Mouse (Mus musculus): ENCODE results near the gene Ctnnbip1. TPM values are rescaled to one million over a fixed set of nuclear protein-coding genes. Genes with fewer than 3 reads are reported as not detected.

The Ctnnbip1 gene
- polyA plus RNA-seq (2014; fragmentation: Nextera tagmentation; extraction: Ambion mirVana): 21.4 and 24.6 TPM in 2 replicates

DNA sequence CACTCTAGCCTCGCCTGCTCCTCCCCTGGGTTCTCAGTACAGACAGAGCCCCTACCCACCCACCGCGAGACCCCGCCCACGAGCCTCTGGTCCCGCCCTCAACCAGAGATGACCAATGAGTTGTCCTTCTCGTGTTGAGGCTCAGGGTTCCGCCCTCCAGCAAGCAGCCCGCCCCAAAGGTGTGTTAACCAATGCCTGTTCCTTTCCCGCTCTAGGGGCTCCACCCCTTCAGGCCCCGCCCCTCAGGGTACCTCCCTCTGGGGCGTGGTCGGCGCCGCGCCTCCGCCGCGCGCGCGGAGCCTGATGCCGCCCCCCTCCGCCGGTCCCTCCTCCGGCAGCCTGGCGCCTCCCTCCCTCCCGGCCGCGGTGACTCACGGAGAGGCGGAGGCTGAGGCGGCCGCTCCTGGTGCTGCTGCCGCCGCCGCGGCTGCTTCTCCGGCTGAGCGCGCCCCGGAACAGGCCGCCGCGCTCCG, at the start of gene Ctnnbip1:
TSS of gene Ctnnbip1 (plus strand) at position 369 of the 473 bp plus-strand sequence.
- DNase-seq (ENCODE audit: low spot score): peak; percentile 98
- Histone ChIP-seq H3K27ac (ENCODE audit: low read depth, low read length) (0 out of 2 replicates have a peak within 1 kb of the TSS, but pooled peaks have one; percentile 25), H3K27me3 (replicated peaks; ENCODE audit: control insufficient read depth, insufficient read depth, low read length) (no peaks in the 10 kb centered on the region), H3K4me3 (ENCODE audit: low read depth, low read length) (peak within 1 kb of the TSS; percentile 81), H3K36me3 (ENCODE audit: control insufficient read depth, insufficient read depth, low read length) (no peaks in the 10 kb centered on the region), H3K9me3 (ENCODE audit: control insufficient read depth, low read length) (no peaks in the 10 kb centered on the region), H3K9ac (ENCODE audit: low read depth, low read length) (peak within 1 kb of the TSS; percentile 84), H3K4me2 (peak within 1 kb of the TSS; percentile 95), H3K4me1 (replicated peaks; ENCODE audit: control insufficient read depth, insufficient read depth, low read length) (peaks cover 8% of the 10 kb centered on the region)
- WGBS: under 1% methylated on average over 46 of the region's 46 CpGs
- peak; percentile 99 for ATAC-seq (replicated peaks; ENCODE audit: low FRiP score)

DNA sequence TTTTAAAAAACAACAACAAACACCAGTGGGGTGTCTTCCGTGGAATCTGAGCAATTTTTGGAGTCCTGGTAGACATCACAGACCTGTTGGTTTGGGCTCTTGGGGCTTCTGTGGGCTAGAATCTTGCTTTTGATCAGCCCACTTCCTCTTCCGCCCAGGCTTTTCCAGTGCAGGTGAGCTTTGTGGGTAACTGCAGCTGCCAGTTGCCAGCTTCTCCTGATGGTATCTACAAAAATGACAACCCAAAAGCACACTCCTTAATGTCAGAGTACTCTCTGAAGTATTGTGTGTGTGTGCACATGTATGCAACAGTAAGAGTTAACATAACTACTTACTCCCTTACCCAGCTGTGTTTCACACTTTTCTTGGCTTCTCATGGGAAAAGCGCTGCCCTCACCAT, 48.5 kb upstream of the Ctnnbip1 start:
- no peaks in the 10 kb centered on the region for H3K4me1 ChIP-seq (replicated peaks; ENCODE audit: control insufficient read depth, insufficient read depth, low read length)
- WGBS: 84% methylated on average over 3 of the region's 3 CpGs

GRCm38 (mm10) chr4:149475096-149475495, 42.9 kb upstream of the Ctnnbip1 start:
- Histone ChIP-seq H3K27ac (ENCODE audit: low read depth, low read length) (no peak overlapping the region), H3K36me3 (ENCODE audit: control insufficient read depth, insufficient read depth, low read length) (0 out of 2 replicates have a peak, but pooled peaks cover 6% of the 10 kb centered on the region), H3K4me1 (replicated peaks; ENCODE audit: control insufficient read depth, insufficient read depth, low read length) (no peaks in the 10 kb centered on the region), H3K4me3 (ENCODE audit: low read depth, low read length) (no peak overlapping the region), H3K9ac (ENCODE audit: low read depth, low read length) (no peak overlapping the region), H3K9me3 (ENCODE audit: control insufficient read depth, low read length) (no peaks in the 10 kb centered on the region), H3K27me3 (replicated peaks; ENCODE audit: control insufficient read depth, insufficient read depth, low read length) (no peaks in the 10 kb centered on the region), H3K4me2 (no peak overlapping the region)
- no peak for ATAC-seq (replicated peaks; ENCODE audit: low FRiP score)
- DNase-seq (ENCODE audit: low spot score): no peak
- WGBS: 76% methylated on average over 7 of the region's 7 CpGs

More for the DNA sequence above, 48.5 kb upstream of the Ctnnbip1 start:
- no peak overlapping the region for H3K9ac ChIP-seq (ENCODE audit: low read depth, low read length)
- DNase-seq (ENCODE audit: low spot score) (no peak), ATAC-seq (replicated peaks; ENCODE audit: low FRiP score) (no peak)
- H3K27ac ChIP-seq (ENCODE audit: low read depth, low read length): no peak overlapping the region
- 0 out of 2 replicates have a peak, but pooled peaks cover 8% of the 10 kb centered on the region for H3K36me3 ChIP-seq (ENCODE audit: control insufficient read depth, insufficient read depth, low read length)
- no peaks in the 10 kb centered on the region for H3K9me3 ChIP-seq (ENCODE audit: control insufficient read depth, low read length)
- H3K27me3 ChIP-seq (replicated peaks; ENCODE audit: control insufficient read depth, insufficient read depth, low read length): no peaks in the 10 kb centered on the region
- no peak overlapping the region for H3K4me2 ChIP-seq
- H3K4me3 ChIP-seq (ENCODE audit: low read depth, low read length): no peak overlapping the region

DNA sequence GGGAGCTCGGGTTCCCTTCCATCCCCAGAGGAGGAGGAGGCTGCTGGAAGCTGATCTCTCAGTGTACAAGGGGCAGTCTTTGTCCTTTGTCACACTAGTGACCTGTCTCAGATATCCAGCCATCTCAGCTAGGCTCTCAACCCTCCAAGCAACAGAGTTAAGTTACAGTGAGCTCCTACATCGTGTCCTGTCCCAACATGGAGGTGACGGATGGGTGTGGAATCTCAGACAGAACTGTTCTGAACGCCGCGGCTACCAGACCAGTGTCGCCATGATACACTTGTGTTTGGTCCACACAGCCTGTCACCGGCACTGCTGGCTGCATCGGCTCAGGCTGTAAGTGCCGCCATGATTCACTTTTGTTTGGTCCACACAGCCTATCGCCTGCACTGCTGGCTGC, 41.0 kb upstream of the Ctnnbip1 start, which contains the start of gene Tmem274:
TSS of gene Tmem274 (plus strand) at position 301 of the 400 bp plus-strand sequence.
- Histone ChIP-seq H3K4me2 (no peak within 1 kb of the TSS), H3K4me3 (ENCODE audit: low read depth, low read length) (no peak within 1 kb of the TSS), H3K4me1 (replicated peaks; ENCODE audit: control insufficient read depth, insufficient read depth, low read length) (no peaks in the 10 kb centered on the region), H3K9me3 (ENCODE audit: control insufficient read depth, low read length) (no peaks in the 10 kb centered on the region), H3K27me3 (replicated peaks; ENCODE audit: control insufficient read depth, insufficient read depth, low read length) (no peaks in the 10 kb centered on the region), H3K36me3 (ENCODE audit: control insufficient read depth, insufficient read depth, low read length) (0 out of 2 replicates have a peak, but pooled peaks cover 6% of the 10 kb centered on the region), H3K27ac (ENCODE audit: low read depth, low read length) (no peak within 1 kb of the TSS), H3K9ac (ENCODE audit: low read depth, low read length) (no peak within 1 kb of the TSS)
- 86% methylated on average over 11 of the region's 11 CpGs for WGBS
- DNase-seq (ENCODE audit: low spot score) (no peak), ATAC-seq (replicated peaks; ENCODE audit: low FRiP score) (no peak)

DNA sequence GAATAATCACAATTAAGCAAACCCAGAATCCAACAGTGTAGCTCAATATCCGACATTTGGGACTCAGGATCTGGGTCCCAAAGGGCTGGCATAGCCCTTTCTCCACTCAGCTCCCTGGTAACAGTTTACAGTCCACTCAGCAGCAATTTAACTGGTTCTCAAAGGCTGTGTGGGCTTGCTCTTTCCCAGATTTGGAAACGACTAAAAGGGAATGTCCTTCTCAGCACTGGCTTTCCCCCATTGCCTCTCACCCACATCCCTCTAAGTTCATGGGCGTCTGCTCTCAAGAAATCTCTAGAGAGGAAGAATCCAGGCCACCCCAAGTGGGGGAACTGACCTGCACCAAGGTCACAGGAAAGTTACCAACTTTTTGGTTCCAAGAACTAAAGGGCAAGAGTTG, 33.5 kb upstream of the Ctnnbip1 start:
- H3K27me3 ChIP-seq (replicated peaks; ENCODE audit: control insufficient read depth, insufficient read depth, low read length): no peaks in the 10 kb centered on the region
- H3K4me2 ChIP-seq: peak overlapping the region; percentile 81
- peak overlapping the region; percentile 29; the same call in 1 of the 2 replicates for H3K27ac ChIP-seq (ENCODE audit: low read depth, low read length)
- ATAC-seq (replicated peaks; ENCODE audit: low FRiP score) (peak; percentile 13; the same call in 1 of the 2 replicates), DNase-seq (ENCODE audit: low spot score) (no peak)
- H3K4me3 ChIP-seq (ENCODE audit: low read depth, low read length): peak overlapping the region; percentile 80
- H3K4me1 ChIP-seq (replicated peaks; ENCODE audit: control insufficient read depth, insufficient read depth, low read length): no peaks in the 10 kb centered on the region; the same call in 1 of the 2 replicates
- H3K36me3 ChIP-seq (ENCODE audit: control insufficient read depth, insufficient read depth, low read length): peaks cover 12% of the 10 kb centered on the region
- WGBS: 64% methylated on average over 3 of the region's 3 CpGs
- H3K9ac ChIP-seq (ENCODE audit: low read depth, low read length): peak overlapping the region; percentile 78
- no peaks in the 10 kb centered on the region for H3K9me3 ChIP-seq (ENCODE audit: control insufficient read depth, low read length)

GRCm38 (mm10) chr4:149485053-149485824, 32.8 kb upstream of the Ctnnbip1 start, which contains the start of the genes Nmnat1 and Lzic:
TSS of gene Nmnat1 (minus strand) at chr4:149485202.
TSS of gene Lzic (plus strand) at chr4:149485229.
- DNase-seq (ENCODE audit: low spot score): peak; percentile 96
- H3K9me3 ChIP-seq (ENCODE audit: control insufficient read depth, low read length): no peaks in the 10 kb centered on the region
- WGBS: under 1% methylated on average over 60 of the region's 60 CpGs
- H3K4me3 ChIP-seq (ENCODE audit: low read depth, low read length): peak within 1 kb of the TSS; percentile 80
- H3K27me3 ChIP-seq (replicated peaks; ENCODE audit: control insufficient read depth, insufficient read depth, low read length): no peaks in the 10 kb centered on the region
- peak within 1 kb of the TSS; percentile 81 for H3K4me2 ChIP-seq
- no peaks in the 10 kb centered on the region; the same call in 1 of the 2 replicates for H3K4me1 ChIP-seq (replicated peaks; ENCODE audit: control insufficient read depth, insufficient read depth, low read length)
- peaks cover 17% of the 10 kb centered on the region for H3K36me3 ChIP-seq (ENCODE audit: control insufficient read depth, insufficient read depth, low read length)
- peak within 1 kb of the TSS; percentile 78 for H3K9ac ChIP-seq (ENCODE audit: low read depth, low read length)
- ATAC-seq (replicated peaks; ENCODE audit: low FRiP score): peak; percentile 98
- peak within 1 kb of the TSS; percentile 67 for H3K27ac ChIP-seq (ENCODE audit: low read depth, low read length)

DNA sequence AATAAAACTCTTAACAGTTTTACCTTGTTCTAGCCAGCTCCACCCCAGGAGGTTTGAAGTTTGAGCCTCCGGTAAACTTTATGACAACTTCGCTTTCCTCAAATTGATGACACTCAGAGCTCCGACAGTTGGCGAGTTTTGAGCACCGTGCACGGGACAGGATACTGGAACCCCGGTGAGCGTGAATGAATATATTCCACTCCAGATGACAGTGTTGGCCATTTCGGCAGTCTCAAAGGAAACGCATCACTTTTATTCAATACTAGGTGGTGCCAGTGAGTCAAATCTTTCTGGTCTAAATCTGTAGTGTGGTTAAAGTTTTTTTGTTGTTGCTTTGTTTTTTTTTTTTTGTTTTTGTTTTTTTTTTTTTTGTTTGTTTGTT, 32.2 kb upstream of the Ctnnbip1 start:
- Histone ChIP-seq H3K27ac (ENCODE audit: low read depth, low read length) (peak overlapping the region; percentile 67; the same call in 1 of the 2 replicates), H3K4me3 (ENCODE audit: low read depth, low read length) (peak overlapping the region; percentile 80), H3K9ac (ENCODE audit: low read depth, low read length) (peak overlapping the region; percentile 78), H3K4me2 (peak overlapping the region; percentile 81), H3K9me3 (ENCODE audit: control insufficient read depth, low read length) (no peaks in the 10 kb centered on the region), H3K36me3 (ENCODE audit: control insufficient read depth, insufficient read depth, low read length) (peaks cover 17% of the 10 kb centered on the region), H3K27me3 (replicated peaks; ENCODE audit: control insufficient read depth, insufficient read depth, low read length) (no peaks in the 10 kb centered on the region), H3K4me1 (replicated peaks; ENCODE audit: control insufficient read depth, insufficient read depth, low read length) (no peaks in the 10 kb centered on the region; the same call in 1 of the 2 replicates)
- ATAC-seq (replicated peaks; ENCODE audit: low FRiP score) (no peak; the same call in 1 of the 2 replicates), DNase-seq (ENCODE audit: low spot score) (no peak)
- WGBS: 1% methylated on average over 10 of the region's 10 CpGs

DNA sequence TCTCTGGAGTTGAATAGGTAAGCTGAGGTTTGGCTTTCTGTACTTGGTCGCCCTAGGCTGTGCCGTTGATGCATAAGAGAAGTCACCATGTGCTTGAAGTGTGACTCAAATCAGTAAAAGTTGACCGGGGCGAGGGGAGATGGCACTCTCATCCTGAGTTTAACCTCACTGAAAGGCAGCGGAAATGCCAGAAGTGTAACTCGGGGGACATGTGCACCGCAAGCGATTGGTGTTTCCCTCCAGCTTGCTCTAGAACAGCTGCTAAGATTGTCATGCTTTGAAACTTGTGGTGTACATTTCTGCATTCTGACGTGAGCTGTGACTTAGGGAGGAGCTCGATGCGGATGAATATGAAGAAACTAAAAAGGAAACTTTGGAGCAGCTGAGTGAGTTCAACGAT, 30.3 kb upstream of the Ctnnbip1 start:
- H3K27me3 ChIP-seq (replicated peaks; ENCODE audit: control insufficient read depth, insufficient read depth, low read length): no peaks in the 10 kb centered on the region
- H3K4me3 ChIP-seq (ENCODE audit: low read depth, low read length): no peak overlapping the region
- peaks cover 19% of the 10 kb centered on the region for H3K36me3 ChIP-seq (ENCODE audit: control insufficient read depth, insufficient read depth, low read length)
- WGBS: 94% methylated on average over 12 of the region's 12 CpGs
- no peak overlapping the region for H3K27ac ChIP-seq (ENCODE audit: low read depth, low read length)
- no peaks in the 10 kb centered on the region for H3K9me3 ChIP-seq (ENCODE audit: control insufficient read depth, low read length)
- DNase-seq (ENCODE audit: low spot score) (no peak), ATAC-seq (replicated peaks; ENCODE audit: low FRiP score) (no peak)
- no peaks in the 10 kb centered on the region; the same call in 1 of the 2 replicates for H3K4me1 ChIP-seq (replicated peaks; ENCODE audit: control insufficient read depth, insufficient read depth, low read length)
- no peak overlapping the region for H3K9ac ChIP-seq (ENCODE audit: low read depth, low read length)
- no peak overlapping the region for H3K4me2 ChIP-seq

All from liver, embryonic 11.5 days (tissue).